ENCODE assay signal across 13 mouse cellular contexts in genomic region chr5:64816290-64816973, GRCm38 (mm10). TPM values are rescaled to one million over a fixed set of nuclear protein-coding genes. Genes with fewer than 3 reads are reported as not detected.
A peak's percentile ranks its signal among the peaks of the same experiment; 100 is the strongest.
DNase-seq lines count a peak whose midpoint lies in the region; ATAC-seq and TF ChIP-seq lines count a peak whose summit lies in the region.
"Had no signal": no experiment of that assay in that cellular context is flagged by ENCODE, and none has a peak within 500 bp of the region (broad histone marks: within the 10 kb centered on the region; RNA-seq: fewer than 3 reads in every experiment).

No protein-coding gene starts in this region.

- H3K9ac ChIP-seq in heart, postnatal 0 days (replicated peaks; ENCODE audit: low read depth, low read length), result no peak overlapping the region
- H3K9ac ChIP-seq: heart, embryonic 12.5 days; midbrain, embryonic 13.5 days; neural tube, embryonic 12.5 days had no signal

- ATAC-seq in heart, postnatal 0 days (ENCODE audit: insufficient read depth, low read depth), result no peak
- ATAC-seq in megakaryocyte, adult 5-6 weeks (ENCODE audit: poor library complexity, severe bottlenecking), result no peak
- ATAC-seq: inflammation-experienced regulatory T-cells, adult 6 months; midbrain, embryonic 13.5 days had no signal

- DNase-seq in adrenal gland, adult (ENCODE audit: inconsistent age in 2 of 2, low spot score in 1 of 2), result peak; percentile 48 to 58
- no peak for DNase-seq in adrenal gland, adult 2 months
- no peak for DNase-seq in heart, postnatal 0 days (ENCODE audit: low spot score)
- no peak for DNase-seq in heart, postnatal 36 days
- peak; percentile 11 for DNase-seq in thymus, postnatal 25 days
- no peak for DNase-seq in thymus, postnatal 36 days
- no peak for DNase-seq in urinary bladder, postnatal 10 days (ENCODE audit: low spot score)
- DNase-seq: cerebellum, adult 8-10 months had no signal

- peak overlapping the region; percentile 54; the same call in 1 of the 2 replicates for H3K27ac ChIP-seq in heart, postnatal 0 days (ENCODE audit: low read depth)
- H3K27ac ChIP-seq: midbrain, embryonic 13.5 days; neural tube, embryonic 12.5 days had no signal

- no peaks in the 10 kb centered on the region for H3K9me3 ChIP-seq in heart, postnatal 0 days (replicated peaks; ENCODE audit: control insufficient read depth, low read length)
- H3K9me3 ChIP-seq: heart, embryonic 12.5 days; midbrain, embryonic 13.5 days; neural tube, embryonic 12.5 days had no signal

- no peaks in the 10 kb centered on the region for H3K27me3 ChIP-seq in heart, postnatal 0 days (ENCODE audit: control insufficient read depth, insufficient read depth, low read length)
- H3K27me3 ChIP-seq: heart, embryonic 12.5 days; midbrain, embryonic 13.5 days; neural tube, embryonic 12.5 days had no signal

- intact Hi-C loops in heart, postnatal 36 days (cut with DNase I), result no loop called here

- WGBS in heart, postnatal 0 days, result 56% methylated on average over 15 of the region's 15 CpGs

- peaks cover 42% of the 10 kb centered on the region for H3K36me3 ChIP-seq in heart, postnatal 0 days (replicated peaks; ENCODE audit: control insufficient read depth, insufficient read depth, low read length)

- no peak overlapping the region for H3K4me3 ChIP-seq in heart, postnatal 0 days (ENCODE audit: low read depth, low read length)
- H3K4me3 ChIP-seq: heart, embryonic 12.5 days; midbrain, embryonic 13.5 days; neural tube, embryonic 12.5 days had no signal

- TF ChIP-seq EP300 in heart, postnatal 0 days (IDR thresholded peaks at IDR 0.05; ENCODE audit: low read depth), result no peak

- no peak for TF ChIP-seq CTCF in heart, postnatal 0 days (IDR thresholded peaks at IDR 0.05; ENCODE audit: low read depth)

- no peak overlapping the region for H3K4me2 ChIP-seq in heart, postnatal 0 days (ENCODE audit: low read depth, low read length)
- H3K4me2 ChIP-seq: heart, embryonic 12.5 days; midbrain, embryonic 13.5 days; neural tube, embryonic 12.5 days had no signal

- peaks cover 15% of the 10 kb centered on the region for H3K4me1 ChIP-seq in heart, postnatal 0 days (ENCODE audit: control insufficient read depth, insufficient read depth)

RNA-seq across cellular contexts. Expression of gene Klf3, which starts 13.2 kb away (rescaled TPM):
- 10 to 100 TPM; 62.1 to 69.2 TPM for total RNA-seq in adrenal gland, adult 2 months (2021)
- polyA plus RNA-seq in adrenal gland, adult 2 months (2012; rRNA removed), result 80.7 and 83.2 TPM in 2 replicates
- total RNA-seq in heart, postnatal 0 days (2014; rRNA removed; ENCODE audit: low replicate concordance), result 22.6 and 26.5 TPM in 2 replicates
- 33.5 and 37.3 TPM in 2 replicates for polyA plus RNA-seq in heart, postnatal 0 days (2015; fragmentation: Nextera tagmentation; extraction: Ambion mirVana)
- 10 to 100 TPM; 54.8 to 58.9 TPM for total RNA-seq in heart, postnatal 36 days (2021)
- 114 and 119 TPM in 2 replicates for total RNA-seq in megakaryocyte, adult 5-6 weeks (2015)
- total RNA-seq in megakaryocyte, adult 5-6 weeks (2017), result 43.4 and 55.4 TPM in 2 replicates

Comparison
In these comparisons a context has a peak if more than half of its experiments do, and no peak if none do; other contexts are left out.
1. DNase-seq: peak in adrenal gland, adult (2 of 2) and thymus, postnatal 25 days (single experiment); none in adrenal gland, adult 2 months (single experiment), heart, postnatal 0 days (single experiment), heart, postnatal 36 days (0 of 2), thymus, postnatal 36 days (0 of 2) and urinary bladder, postnatal 10 days (single experiment).